Mouse (Mus musculus) heart, postnatal 0 days (tissue): Measurements from ENCODE around the gene Zdhhc21.

ENCODE experiments used
- CTCF ChIP-seq: IDR thresholded peaks from 2 replicates; pipeline ENCODE4 v1.5.1; 2016; ENCODE audit warnings: antibody characterized with exemption, control low read depth, low read depth
- EP300 ChIP-seq: IDR thresholded peaks from 2 replicates; pipeline ENCODE4 v1.6.1; 2016; ENCODE audit warnings: antibody characterized with exemption, low read depth

- TF ChIP-seq CTCF (no peak), EP300 (no peak)
Observed at GRCm38 (mm10) chr4:82806176-82806757, 53.5 kb downstream of the Zdhhc21 start.
